Mouse (Mus musculus) heart, embryonic 12.5 days (tissue): ENCODE results near the gene Tusc2. TPM values are rescaled to one million over a fixed set of nuclear protein-coding genes. Genes with fewer than 3 reads are reported as not detected.

ENCODE experiments used
- ATAC-seq: fragments of 200-750 bp; cut with Nextera tagmentation; 2 replicates; pipeline ENCODE4 v1.8.0; 2017; ENCODE audit warnings: moderate TSS enrichment, moderate library complexity; ENCODE audit not compliant: insufficient number of reproducible peaks, low FRiP score
- H3K27ac ChIP-seq: fragments of 300-500 bp; sonication (generic); 2 replicates; pipeline ENCODE4 v1.5.1; 2016; ENCODE audit warnings: mild to moderate bottlenecking, moderate library complexity; ENCODE audit not compliant: poor library complexity, severe bottlenecking
- H3K27me3 ChIP-seq: fragments of 300-500 bp; sonication (generic); replicated peaks from 2 replicates; pipeline ENCODE4 v1.6.1; 2016; ENCODE audit warnings: mild to moderate bottlenecking, moderate library complexity
- H3K36me3 ChIP-seq: fragments of 300-500 bp; sonication (generic); 2 replicates; pipeline ENCODE4 v1.6.1; 2016; ENCODE audit warnings: mild to moderate bottlenecking, moderate library complexity
- H3K4me1 ChIP-seq: fragments of 300-500 bp; sonication (generic); replicated peaks from 2 replicates; pipeline ENCODE4 v1.6.1; 2016; ENCODE audit warnings: mild to moderate bottlenecking
- H3K4me2 ChIP-seq: fragments of 300-500 bp; sonication (generic); 2 replicates; pipeline ENCODE4 v1.6.1; 2016; ENCODE audit warnings: mild to moderate bottlenecking, moderate library complexity
- H3K4me3 ChIP-seq: fragments of 300-500 bp; sonication (generic); 2 replicates; pipeline ENCODE4 v1.5.1; 2016; ENCODE audit warnings: mild to moderate bottlenecking
- H3K9ac ChIP-seq: fragments of 300-500 bp; sonication (generic); 2 replicates; pipeline ENCODE4 v1.6.1; 2016; ENCODE audit warnings: mild to moderate bottlenecking, moderate library complexity
- H3K9me3 ChIP-seq: fragments of 300-500 bp; sonication (generic); replicated peaks from 2 replicates; pipeline ENCODE4 v1.6.1; 2016; ENCODE audit warnings: mild to moderate bottlenecking, moderate library complexity
- WGBS: fragments of 180-500 bp; shearing (Covaris S2); methylation state at CpG from one replicate; pipeline ENCODE4 v1.1.7; 2016; 5-methylcytosine and 5-hydroxymethylcytosine counted together
- polyA plus RNA-seq: library from polyadenylated mRNA; unstranded; fragments of >200 nt; fragmentation: Nextera tagmentation; extraction: Ambion mirVana; gene quantifications from 2 replicates; pipeline ENCODE4 v1.2.1, GENCODE M21; 2016

The Tusc2 gene
- polyA plus RNA-seq, 1 experiment from 2014 or later: 61.4 TPM

GRCm38 (mm10) chr9:107579023-107579900, 16.2 kb downstream of the Tusc2 start:
- 90% methylated on average over 14 of the region's 14 CpGs for WGBS
- peak overlapping the region; percentile 14; the same call in 1 of the 2 replicates for H3K9ac ChIP-seq
- peaks cover 38% of the 10 kb centered on the region for H3K4me1 ChIP-seq
- ATAC-seq: no peak
- H3K27ac ChIP-seq: no peak overlapping the region
- no peak overlapping the region for H3K4me3 ChIP-seq
- 0 out of 2 replicates have a peak overlapping the region, but pooled peaks have one; percentile 94 for H3K4me2 ChIP-seq
- H3K27me3 ChIP-seq: no peaks in the 10 kb centered on the region
- peaks cover 19% of the 10 kb centered on the region for H3K36me3 ChIP-seq
- H3K9me3 ChIP-seq: no peaks in the 10 kb centered on the region

GRCm38 (mm10) chr9:107580501-107581317, 17.7 kb downstream of the Tusc2 start, which contains the start of gene Hyal3:
TSS of gene Hyal3 (plus strand) at chr9:107580818.
- Histone ChIP-seq H3K4me1 (peaks cover 38% of the 10 kb centered on the region), H3K27ac (peak within 1 kb of the TSS; percentile 93), H3K9me3 (no peaks in the 10 kb centered on the region), H3K27me3 (no peaks in the 10 kb centered on the region), H3K4me2 (peak within 1 kb of the TSS; percentile 94), H3K36me3 (peaks cover 11% of the 10 kb centered on the region), H3K4me3 (peak within 1 kb of the TSS; percentile 67), H3K9ac (peak within 1 kb of the TSS; percentile 87)
- WGBS: 0% methylated on average over 32 of the region's 32 CpGs
- peak; percentile 79 for ATAC-seq

- Histone ChIP-seq H3K9me3 (no peaks in the 10 kb centered on the region), H3K4me2 (peak overlapping the region; percentile 94), H3K36me3 (peaks cover 11% of the 10 kb centered on the region), H3K4me3 (peak overlapping the region; percentile 67), H3K4me1 (peaks cover 37% of the 10 kb centered on the region), H3K27ac (no peak overlapping the region), H3K27me3 (no peaks in the 10 kb centered on the region), H3K9ac (peak overlapping the region; percentile 87; the same call in 1 of the 2 replicates)
- 77% methylated on average over 4 of the region's 4 CpGs for WGBS
- ATAC-seq: no peak
These were observed 18.5 kb downstream of the Tusc2 start for GRCm38 (mm10) chr9:107581584-107581983.

GRCm38 (mm10) chr9:107582509-107583062, 19.5 kb downstream of the Tusc2 start:
- no peaks in the 10 kb centered on the region for H3K27me3 ChIP-seq
- H3K4me2 ChIP-seq: no peak overlapping the region
- H3K36me3 ChIP-seq: peaks cover 11% of the 10 kb centered on the region
- H3K27ac ChIP-seq: no peak overlapping the region
- H3K9me3 ChIP-seq: no peaks in the 10 kb centered on the region
- WGBS: 85% methylated on average over 7 of the region's 7 CpGs
- H3K9ac ChIP-seq: no peak overlapping the region
- no peak overlapping the region for H3K4me3 ChIP-seq
- ATAC-seq: no peak
- H3K4me1 ChIP-seq: peaks cover 29% of the 10 kb centered on the region

- no peak overlapping the region for H3K9ac ChIP-seq
- H3K4me1 ChIP-seq: peaks cover 29% of the 10 kb centered on the region
- WGBS: 88% methylated on average over 14 of the region's 14 CpGs
- no peak overlapping the region for H3K4me2 ChIP-seq
- ATAC-seq: no peak
- H3K27me3 ChIP-seq: no peaks in the 10 kb centered on the region
- no peaks in the 10 kb centered on the region for H3K9me3 ChIP-seq
- no peak overlapping the region for H3K27ac ChIP-seq
- H3K36me3 ChIP-seq: peaks cover 11% of the 10 kb centered on the region
- H3K4me3 ChIP-seq: no peak overlapping the region
These were observed 20.1 kb downstream of the Tusc2 start for GRCm38 (mm10) chr9:107583174-107583573.

- 87% methylated on average over 5 of the region's 5 CpGs for WGBS
- no peak for ATAC-seq
- Histone ChIP-seq H3K9ac (no peak overlapping the region), H3K36me3 (peaks cover 36% of the 10 kb centered on the region), H3K27me3 (no peaks in the 10 kb centered on the region), H3K4me1 (peaks cover 45% of the 10 kb centered on the region), H3K9me3 (no peaks in the 10 kb centered on the region), H3K27ac (peak overlapping the region; percentile 41), H3K4me3 (no peak overlapping the region), H3K4me2 (peak overlapping the region; percentile 24)
These were observed 23.4 kb downstream of the Tusc2 start for GRCm38 (mm10) chr9:107586504-107586903.

GRCm38 (mm10) chr9:107586974-107587832, 24.1 kb downstream of the Tusc2 start, which contains the start of gene Ifrd2:
TSS of gene Ifrd2 (plus strand) at chr9:107587642.
- H3K36me3 ChIP-seq: peaks cover 43% of the 10 kb centered on the region
- no peaks in the 10 kb centered on the region for H3K27me3 ChIP-seq
- H3K4me1 ChIP-seq: peaks cover 38% of the 10 kb centered on the region
- no peaks in the 10 kb centered on the region for H3K9me3 ChIP-seq
- H3K4me2 ChIP-seq: peak within 1 kb of the TSS; percentile 84
- ATAC-seq: peak; percentile 97
- 11% methylated on average over 46 of the region's 46 CpGs for WGBS
- peak within 1 kb of the TSS; percentile 84 for H3K4me3 ChIP-seq
- peak within 1 kb of the TSS; percentile 85 for H3K9ac ChIP-seq
- peak within 1 kb of the TSS; percentile 72 for H3K27ac ChIP-seq

- ATAC-seq: peak; percentile 6; the same call in 1 of the 2 replicates
- Histone ChIP-seq H3K27me3 (no peaks in the 10 kb centered on the region), H3K4me2 (peak overlapping the region; percentile 84), H3K4me3 (peak overlapping the region; percentile 84), H3K4me1 (peaks cover 45% of the 10 kb centered on the region), H3K27ac (peak overlapping the region; percentile 72), H3K9ac (peak overlapping the region; percentile 85), H3K36me3 (peaks cover 49% of the 10 kb centered on the region), H3K9me3 (no peaks in the 10 kb centered on the region)
- WGBS: 1% methylated on average over 33 of the region's 33 CpGs
These were observed 25.0 kb downstream of the Tusc2 start for GRCm38 (mm10) chr9:107587833-107588639.

GRCm38 (mm10) chr9:107590058-107590772, 27.2 kb downstream of the Tusc2 start:
- H3K4me3 ChIP-seq: 0 out of 2 replicates have a peak overlapping the region, but pooled peaks have one; percentile 84

More at GRCm38 (mm10) chr9:107590058-107590772, 27.2 kb downstream of the Tusc2 start:
- no peak for ATAC-seq
- peaks cover 56% of the 10 kb centered on the region for H3K36me3 ChIP-seq
- H3K27me3 ChIP-seq: no peaks in the 10 kb centered on the region
- peak overlapping the region; percentile 21; the same call in 1 of the 2 replicates for H3K9ac ChIP-seq
- 74% methylated on average over 25 of the region's 25 CpGs for whole genome bisulfite sequencing
- peak overlapping the region; percentile 58 for H3K27ac ChIP-seq
- H3K9me3 ChIP-seq: no peaks in the 10 kb centered on the region
- peak overlapping the region; percentile 84 for H3K4me2 ChIP-seq
- peaks cover 55% of the 10 kb centered on the region for H3K4me1 ChIP-seq
